Mouse (Mus musculus) liver, postnatal 0 days (tissue): Measurements from ENCODE around the gene Pdzd2.

ENCODE experiments used
- CTCF ChIP-seq: sonication (generic); IDR thresholded peaks from 2 replicates; pipeline ENCODE4 v1.5.1; 2016; ENCODE audit warnings: antibody characterized with exemption, low read depth
- EP300 ChIP-seq: IDR thresholded peaks from 2 replicates; pipeline ENCODE4 v1.6.1; 2016; ENCODE audit warnings: antibody characterized with exemption, low read depth, mild to moderate bottlenecking

GRCm38 (mm10) chr15:12522810-12523209, 216.9 kb downstream of the Pdzd2 start:
- TF ChIP-seq CTCF (no peak), EP300 (no peak)
